Mouse (Mus musculus): ENCODE data around the gene Esyt2. TPM values are rescaled to one million over a fixed set of nuclear protein-coding genes. Genes with fewer than 3 reads are reported as not detected.

Gene Esyt2
- polyA plus RNA-seq, 1 experiment = 16.1 TPM

DNA sequence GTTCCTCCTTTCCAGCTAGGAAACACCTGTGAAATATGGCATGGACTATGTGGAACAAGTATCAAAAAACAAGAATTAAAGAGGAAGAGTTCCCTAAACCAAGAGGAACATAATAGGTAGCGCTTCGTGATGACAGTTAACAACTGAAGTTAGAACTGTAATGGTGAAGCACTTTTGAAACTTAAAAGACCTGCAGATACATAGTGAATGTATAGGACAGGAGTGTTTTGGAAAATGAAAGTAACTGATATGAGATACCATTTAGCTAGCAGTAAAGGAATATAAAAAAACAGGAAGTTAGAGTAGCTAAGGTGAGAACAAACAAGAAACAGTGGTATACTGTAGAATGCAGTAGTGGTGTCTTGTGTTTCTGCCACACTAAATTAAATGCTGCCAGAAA, 1.9 kb downstream of the Esyt2 start:
- no peak overlapping the region for H3ac ChIP-seq (ENCODE audit: control insufficient read depth, insufficient read length)
- H3K79me2 ChIP-seq (ENCODE audit: control insufficient read depth, insufficient read depth) = peaks cover 65% of the 10 kb centered on the region
- H3K4me2 ChIP-seq (ENCODE audit: low read depth) = peak overlapping the region; percentile 72
- peak overlapping the region; percentile 93 for H3K4me3 ChIP-seq
- no peaks in the 10 kb centered on the region for H3K27me3 ChIP-seq (ENCODE audit: control insufficient read depth, insufficient read depth, insufficient read length)
- peaks cover 2% of the 10 kb centered on the region for H3K36me3 ChIP-seq (ENCODE audit: control insufficient read depth, insufficient read depth)
- TF ChIP-seq SRF (IDR thresholded peaks at IDR 0.05; ENCODE audit: control insufficient read depth, insufficient read length, low read depth) = no peak
- TF ChIP-seq POLR2AphosphoS2 (IDR thresholded peaks at IDR 0.05; ENCODE audit: insufficient read length, low read depth) = no peak
- no peak for TF ChIP-seq E2F4 (IDR thresholded peaks at IDR 0.05; ENCODE audit: insufficient read depth)
- no peak for TF ChIP-seq MYOG (IDR thresholded peaks at IDR 0.05; ENCODE audit: control insufficient read depth in 1 of 3, insufficient read depth in 1 of 3, insufficient read length in 2 of 3, low read depth in 2 of 3)
- TF ChIP-seq MAX (IDR thresholded peaks at IDR 0.05; ENCODE audit: low read depth) = no peak
- no peak for TF ChIP-seq REST (IDR thresholded peaks at IDR 0.05; ENCODE audit: insufficient read depth, insufficient read length)
- no peak for TF ChIP-seq MYOD1 (IDR thresholded peaks at IDR 0.05; ENCODE audit: control insufficient read depth in 1 of 3, insufficient read length in 2 of 3, low read depth in 2 of 3)
- TF ChIP-seq USF1 (IDR thresholded peaks at IDR 0.05; ENCODE audit: low read depth) = no peak
- no peak for TF ChIP-seq CEBPB (IDR thresholded peaks at IDR 0.05; ENCODE audit: insufficient read depth, poor library complexity, severe bottlenecking)

DNA sequence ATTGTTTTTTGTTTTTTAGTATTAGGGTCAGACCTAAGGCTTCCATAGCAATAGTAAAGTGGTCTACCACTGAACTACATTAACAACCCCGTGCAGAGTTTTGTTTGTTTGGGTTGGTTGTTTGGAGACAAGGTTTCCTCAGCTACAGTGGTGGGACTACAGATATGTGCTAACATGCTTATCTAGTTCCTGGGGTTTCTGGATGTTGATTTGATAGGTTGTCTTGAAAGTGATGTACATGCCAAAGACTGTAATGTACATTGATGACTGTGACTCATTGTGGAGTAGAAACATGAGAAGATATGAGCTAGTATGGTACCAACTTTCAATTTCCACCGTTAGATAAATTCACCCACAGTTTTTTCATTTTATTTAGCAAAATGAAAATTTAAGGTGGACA, 2.5 kb downstream of the Esyt2 start:
- Histone ChIP-seq H3K4me3 (peak overlapping the region; percentile 93), H3K79me2 (ENCODE audit: control insufficient read depth, insufficient read depth) (peaks cover 72% of the 10 kb centered on the region), H3K27me3 (ENCODE audit: control insufficient read depth, insufficient read depth, insufficient read length) (no peaks in the 10 kb centered on the region), H3ac (ENCODE audit: control insufficient read depth, insufficient read length) (no peak overlapping the region), H3K4me2 (ENCODE audit: low read depth) (peak overlapping the region; percentile 72), H3K36me3 (ENCODE audit: control insufficient read depth, insufficient read depth) (peaks cover 2% of the 10 kb centered on the region)
- TF ChIP-seq MYOD1 (IDR thresholded peaks at IDR 0.05; ENCODE audit: control insufficient read depth in 1 of 3, insufficient read length in 2 of 3, low read depth in 2 of 3) (no peak), POLR2A (IDR thresholded peaks at IDR 0.05; ENCODE audit: insufficient read length, low read depth) (no peak)

GRCm38 (mm10) chr12:116293185-116293584, 12.2 kb downstream of the Esyt2 start:
- H3K79me2 ChIP-seq (ENCODE audit: control insufficient read depth, insufficient read depth) = peaks cover 70% of the 10 kb centered on the region
- H3K4me3 ChIP-seq = no peak overlapping the region
- H3ac ChIP-seq (ENCODE audit: control insufficient read depth, insufficient read length) = no peak overlapping the region
- H3K4me2 ChIP-seq (ENCODE audit: low read depth) = peak overlapping the region; percentile 67
- TF ChIP-seq MAX (IDR thresholded peaks at IDR 0.05; ENCODE audit: low read depth) (no peak), SRF (IDR thresholded peaks at IDR 0.05; ENCODE audit: control insufficient read depth, insufficient read length, low read depth) (no peak), MYOD1 (IDR thresholded peaks at IDR 0.05; ENCODE audit: control insufficient read depth in 1 of 3, insufficient read length in 2 of 3, low read depth in 2 of 3) (no peak), TCF3 (IDR thresholded peaks at IDR 0.05; ENCODE audit: insufficient read length, low read depth) (no peak), POLR2A (IDR thresholded peaks at IDR 0.05; ENCODE audit: insufficient read length, low read depth) (no peak), E2F4 (IDR thresholded peaks at IDR 0.05; ENCODE audit: insufficient read depth) (no peak), TCF12 (IDR thresholded peaks at IDR 0.05; ENCODE audit: insufficient read depth, poor library complexity, severe bottlenecking) (no peak)
- peaks cover 4% of the 10 kb centered on the region for H3K36me3 ChIP-seq (ENCODE audit: control insufficient read depth, insufficient read depth)
- H3K27me3 ChIP-seq (ENCODE audit: control insufficient read depth, insufficient read depth, insufficient read length) = no peaks in the 10 kb centered on the region

DNA sequence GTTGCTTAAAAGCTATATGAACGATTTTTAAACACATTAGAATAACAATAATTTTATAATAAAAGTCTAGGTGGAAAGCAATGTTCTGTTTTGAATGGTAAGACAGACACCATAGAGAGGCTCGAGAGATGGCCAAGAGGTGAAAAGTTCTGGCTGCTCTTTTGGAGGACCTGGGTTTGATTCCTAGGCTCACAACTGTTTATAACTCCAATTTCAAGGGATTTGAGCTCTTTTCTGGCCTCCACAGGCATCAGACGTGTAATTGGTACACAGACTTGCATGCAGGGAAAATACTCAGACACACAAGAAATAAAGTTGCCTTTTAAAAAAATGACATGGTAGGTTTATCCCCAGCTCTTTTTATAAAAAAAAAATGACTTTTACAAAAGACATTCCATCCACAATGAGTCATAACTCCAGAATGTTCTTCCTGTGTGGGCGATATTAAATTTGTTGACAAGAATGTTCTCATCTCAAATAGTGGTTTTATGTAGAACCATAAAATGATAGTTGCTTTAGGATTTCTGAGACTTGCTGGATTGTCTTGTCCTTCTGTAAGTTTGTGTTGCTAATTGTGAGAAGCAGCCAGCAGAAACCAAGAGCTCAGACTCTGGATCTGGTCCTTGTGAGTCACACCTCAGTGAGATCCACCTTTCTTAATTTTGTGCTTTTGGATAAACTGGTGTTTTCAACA, 12.8 kb downstream of the Esyt2 start:
- no peak for TF ChIP-seq SRF (IDR thresholded peaks at IDR 0.05; ENCODE audit: control insufficient read depth, insufficient read length, low read depth)
- TF ChIP-seq POLR2AphosphoS2 (IDR thresholded peaks at IDR 0.05; ENCODE audit: insufficient read length, low read depth) = no peak
- TF ChIP-seq MAX (IDR thresholded peaks at IDR 0.05; ENCODE audit: low read depth) = no peak
- no peak for TF ChIP-seq MYOD1 (IDR thresholded peaks at IDR 0.05; ENCODE audit: control insufficient read depth in 1 of 3, insufficient read length in 2 of 3, low read depth in 2 of 3)
- no peak for TF ChIP-seq TCF12 (IDR thresholded peaks at IDR 0.05; ENCODE audit: insufficient read depth, poor library complexity, severe bottlenecking)
- TF ChIP-seq CEBPB (IDR thresholded peaks at IDR 0.05; ENCODE audit: insufficient read depth, poor library complexity, severe bottlenecking) = 0 out of 2 replicates have a peak, but pooled peaks have one; percentile 27
- Histone ChIP-seq H3K79me2 (ENCODE audit: control insufficient read depth, insufficient read depth) (peaks cover 71% of the 10 kb centered on the region), H3ac (ENCODE audit: control insufficient read depth, insufficient read length) (no peak overlapping the region), H3K27me3 (ENCODE audit: control insufficient read depth, insufficient read depth, insufficient read length) (no peaks in the 10 kb centered on the region), H3K4me2 (ENCODE audit: low read depth) (peak overlapping the region; percentile 67), H3K4me3 (no peak overlapping the region), H3K36me3 (ENCODE audit: control insufficient read depth, insufficient read depth) (peaks cover 4% of the 10 kb centered on the region)

DNA sequence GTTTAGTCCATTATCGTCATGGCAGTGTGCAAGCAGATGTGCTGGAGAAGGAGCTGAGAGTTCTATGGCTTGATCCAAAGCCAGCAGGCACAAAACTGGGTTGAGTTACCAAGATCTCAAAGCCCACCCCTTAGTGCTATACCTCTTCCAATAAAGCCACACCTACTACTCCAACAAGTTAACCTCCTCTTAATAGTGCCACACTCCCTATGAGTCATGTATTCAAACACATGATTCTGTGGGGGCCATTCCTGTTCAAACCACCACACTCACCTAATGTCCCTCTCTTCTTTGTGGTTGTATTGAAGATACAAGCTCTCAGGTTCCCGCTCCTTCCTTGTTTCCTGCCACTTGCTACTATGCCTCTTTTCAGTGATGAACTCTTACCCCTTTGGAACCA, 18.9 kb downstream of the Esyt2 start:
- Histone ChIP-seq H3K4me3 (no peak overlapping the region), H3K27me3 (ENCODE audit: control insufficient read depth, insufficient read depth, insufficient read length) (no peaks in the 10 kb centered on the region), H3K36me3 (ENCODE audit: control insufficient read depth, insufficient read depth) (peaks cover 4% of the 10 kb centered on the region), H3K4me2 (ENCODE audit: low read depth) (peak overlapping the region; percentile 25), H3ac (ENCODE audit: control insufficient read depth, insufficient read length) (no peak overlapping the region), H3K79me2 (ENCODE audit: control insufficient read depth, insufficient read depth) (peaks cover 78% of the 10 kb centered on the region)
- TF ChIP-seq POLR2A (IDR thresholded peaks at IDR 0.05; ENCODE audit: insufficient read length, low read depth) (no peak), TCF3 (IDR thresholded peaks at IDR 0.05; ENCODE audit: insufficient read length, low read depth) (no peak)

Data from myocyte (in vitro differentiated cells).